Mouse (Mus musculus): ENCODE results near the gene Rpia.

The Rpia gene

DNA sequence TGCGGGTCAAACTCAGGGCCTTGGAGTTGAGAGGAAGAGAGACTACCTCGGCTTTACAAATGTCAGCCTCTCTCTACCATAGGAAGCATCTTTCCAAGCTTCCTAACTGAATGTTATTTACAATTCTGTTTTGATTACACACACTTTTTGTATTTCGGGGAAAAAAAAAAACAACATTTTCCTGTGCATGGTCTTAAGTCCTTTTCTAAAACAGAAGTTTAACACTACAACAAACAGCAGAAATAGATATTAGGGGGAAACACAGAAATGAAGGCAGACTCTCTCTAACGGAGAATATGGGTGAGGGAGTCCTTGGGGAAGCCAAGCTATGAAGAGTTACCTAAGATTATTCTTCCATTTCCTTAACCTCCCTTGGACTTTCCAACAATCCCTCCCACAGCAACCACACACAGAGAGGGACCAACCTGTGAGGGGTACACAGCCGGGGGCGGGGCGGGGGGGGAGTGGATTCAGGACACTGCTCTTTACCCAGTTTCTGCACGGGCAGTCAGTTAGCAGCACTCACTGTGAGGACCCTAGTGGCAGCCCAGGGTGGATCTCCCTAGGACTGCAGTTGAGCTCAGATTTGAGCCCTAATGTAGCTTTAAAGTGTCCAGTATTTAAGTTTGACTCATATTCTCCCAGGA lies 40.7 kb downstream of the Rpia start:
- in situ Hi-C loops (cut with MboI, MseI): no loop called here

DNA sequence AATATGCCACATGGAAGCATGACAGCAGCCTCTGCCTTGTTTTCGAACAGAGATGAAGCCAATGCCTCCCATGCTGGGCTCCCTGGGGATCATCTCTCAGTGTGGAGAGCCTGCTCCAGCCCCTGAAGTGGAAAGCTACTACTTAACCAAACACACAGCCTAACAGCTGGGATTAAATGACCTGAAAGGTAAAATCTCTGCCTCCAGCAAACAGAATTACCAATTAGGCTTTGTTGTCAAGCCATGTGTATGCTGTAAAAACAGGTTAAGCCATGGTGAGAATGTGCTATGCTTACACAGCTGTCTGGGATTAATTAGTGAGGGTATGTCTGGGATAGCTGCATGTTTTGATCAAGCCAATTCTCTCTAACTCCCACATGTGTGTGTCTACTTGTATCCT lies 42.3 kb downstream of the Rpia start:
- in situ Hi-C loops (cut with MboI, MseI): no loop called here

DNA sequence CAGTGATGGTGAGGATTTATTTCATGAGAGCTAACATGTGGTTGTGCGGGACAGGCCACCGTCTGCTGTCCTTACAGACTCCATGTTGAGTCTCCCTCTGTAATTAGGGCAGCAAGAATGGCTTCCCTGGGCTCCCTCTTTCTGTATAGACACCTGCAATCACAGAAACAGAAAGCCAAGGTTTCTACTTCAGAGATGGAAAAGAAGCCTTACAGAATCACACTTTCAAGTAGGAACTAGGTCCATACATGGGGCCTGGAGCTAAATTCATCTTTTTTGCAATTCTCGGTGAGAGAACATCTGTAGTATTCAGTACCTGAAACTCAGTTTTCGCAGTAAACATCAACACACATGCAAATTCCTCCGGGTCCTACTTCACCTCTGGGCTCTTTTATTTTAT lies 44.3 kb downstream of the Rpia start:
- in situ Hi-C loops (cut with MboI, MseI): no loop called here

DNA sequence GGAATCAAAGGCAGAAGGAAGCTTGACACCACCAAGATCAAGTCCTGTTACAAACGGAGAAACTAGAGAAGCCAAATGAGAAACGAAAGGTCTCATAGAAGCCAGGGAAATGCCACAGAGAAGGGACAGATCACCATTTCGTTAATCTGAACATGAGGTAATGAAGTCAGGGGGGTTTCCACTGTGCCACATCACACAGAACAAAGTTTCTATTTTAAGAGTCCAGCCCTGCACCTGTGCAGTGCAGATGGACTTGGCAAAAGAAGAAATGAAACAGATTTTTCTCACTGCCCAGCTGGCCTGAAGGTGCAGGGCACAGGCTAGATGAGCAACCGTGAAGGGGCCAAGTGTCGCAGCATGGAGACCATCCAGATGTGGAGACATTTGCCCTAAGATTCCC lies 48.1 kb downstream of the Rpia start:
- in situ Hi-C loops (cut with MboI, MseI): no loop called here

DNA sequence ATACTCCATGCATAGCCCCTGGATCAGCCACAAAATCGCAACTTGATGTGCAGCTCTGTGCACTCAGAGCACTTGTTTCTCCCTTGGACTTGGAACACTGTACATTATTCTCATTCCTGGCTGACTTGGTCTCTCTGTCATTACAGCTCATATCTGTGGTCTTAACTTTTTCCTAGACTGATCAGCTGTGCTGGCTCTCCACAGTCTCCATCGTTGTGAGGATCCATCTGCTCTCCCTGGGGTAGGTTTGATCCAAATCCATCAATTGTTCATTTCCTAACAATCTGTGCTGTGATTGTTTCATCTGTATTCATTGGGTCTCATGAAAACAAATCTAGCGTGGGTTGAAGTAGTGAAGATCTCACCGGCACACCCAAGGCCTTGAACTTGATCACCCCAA lies 49.2 kb downstream of the Rpia start:
- in situ Hi-C loops (cut with MboI, MseI): no loop called here

DNA sequence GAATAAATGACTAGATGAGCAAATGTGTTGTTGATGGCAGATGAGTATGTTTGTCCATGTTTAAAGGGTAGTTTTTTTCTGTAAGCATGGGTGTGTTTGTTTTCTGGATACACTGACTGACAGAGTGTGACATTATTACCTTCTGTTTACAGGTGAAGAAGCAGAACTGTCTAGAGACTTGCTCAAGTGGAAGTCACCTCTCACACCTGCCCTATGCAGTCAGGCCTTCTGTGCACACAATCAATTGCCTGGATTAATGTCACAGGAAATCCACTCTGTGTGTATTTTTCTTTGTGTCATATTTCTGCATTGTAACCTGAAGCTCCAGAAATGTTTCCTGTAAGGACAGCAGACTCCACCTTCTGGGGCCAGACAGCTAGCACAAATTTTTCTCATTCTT lies 51.5 kb downstream of the Rpia start:
- in situ Hi-C loops (cut with MboI, MseI): no loop called here

DNA sequence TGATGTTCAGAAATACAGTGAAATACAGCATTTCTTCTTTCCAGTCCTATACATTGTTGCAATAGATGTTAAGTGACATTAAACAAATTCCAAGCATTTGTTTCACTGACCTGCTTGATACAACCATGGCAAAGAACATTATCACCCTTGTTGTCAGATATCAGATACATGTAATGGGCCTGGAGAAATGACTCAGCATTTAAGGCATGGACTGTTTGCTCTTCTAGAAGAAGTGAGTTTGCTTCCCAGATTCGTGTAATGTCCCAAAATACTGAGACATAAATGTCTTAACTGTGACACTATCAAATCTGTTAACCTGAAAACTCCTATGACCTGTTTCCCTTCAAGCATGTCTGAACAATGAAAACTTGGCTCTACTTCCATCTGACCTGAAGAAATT lies 52.6 kb downstream of the Rpia start:
- in situ Hi-C loops (cut with MboI, MseI): no loop called here

DNA sequence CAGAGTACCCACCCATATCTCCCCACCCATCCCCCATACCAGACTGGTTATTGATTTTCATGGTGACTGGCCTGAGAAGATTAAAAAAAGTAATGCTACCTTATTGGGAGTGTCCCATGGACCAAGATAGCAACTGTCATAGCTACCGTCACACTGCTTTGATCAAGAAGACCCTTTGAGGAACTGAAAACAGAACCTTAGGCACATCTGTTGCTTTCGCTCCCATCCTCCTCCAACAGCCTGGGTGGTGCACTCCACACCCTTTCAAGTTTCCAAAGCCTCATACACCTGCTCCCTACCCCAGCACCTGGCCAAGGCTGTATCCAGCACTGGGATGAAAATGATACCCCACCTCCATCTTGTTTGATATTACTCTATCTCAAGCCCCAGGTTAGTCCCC lies 56.5 kb downstream of the Rpia start:
- in situ Hi-C loops (cut with MboI, MseI): no loop called here

DNA sequence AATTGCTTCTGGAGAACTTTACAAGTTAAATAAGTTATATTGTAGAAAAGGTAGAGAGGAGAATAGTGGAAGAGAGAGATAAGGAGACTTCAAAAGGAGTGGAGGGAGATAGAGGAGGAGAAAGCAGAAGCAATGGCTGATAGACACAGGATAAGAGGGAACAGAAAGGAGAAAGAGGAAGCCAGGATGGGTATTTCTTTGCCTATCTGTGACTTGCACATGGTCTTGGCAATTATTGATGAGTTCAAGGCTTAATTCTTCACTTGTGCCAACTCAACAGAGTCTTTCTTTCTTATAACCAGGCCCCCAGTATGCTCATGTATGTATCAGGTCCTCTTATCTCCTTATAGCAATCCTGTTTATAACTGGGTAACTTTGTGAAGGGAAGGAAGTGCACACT lies 61.2 kb downstream of the Rpia start:
- in situ Hi-C loops (cut with MboI, MseI): no loop called here

DNA sequence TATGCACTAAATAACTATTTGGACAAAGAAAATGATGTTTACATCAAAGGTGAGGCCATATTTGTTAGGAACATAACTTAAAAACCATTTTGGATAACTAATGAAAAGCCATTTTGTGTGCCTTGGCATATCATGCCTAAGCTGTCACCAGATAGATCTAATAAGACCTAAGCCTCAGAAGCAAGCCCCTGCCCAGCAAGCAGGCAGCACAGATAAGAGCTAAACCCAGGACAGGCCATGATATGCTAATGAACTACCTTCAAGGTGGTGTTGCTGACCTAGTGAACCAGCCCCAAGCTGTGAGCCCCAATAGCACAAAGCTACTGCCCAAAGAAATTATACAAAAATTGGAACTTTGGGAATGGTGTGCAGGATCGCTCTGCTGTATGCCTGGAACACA lies 62.9 kb downstream of the Rpia start:
- in situ Hi-C loops (cut with MboI, MseI): no loop called here

DNA sequence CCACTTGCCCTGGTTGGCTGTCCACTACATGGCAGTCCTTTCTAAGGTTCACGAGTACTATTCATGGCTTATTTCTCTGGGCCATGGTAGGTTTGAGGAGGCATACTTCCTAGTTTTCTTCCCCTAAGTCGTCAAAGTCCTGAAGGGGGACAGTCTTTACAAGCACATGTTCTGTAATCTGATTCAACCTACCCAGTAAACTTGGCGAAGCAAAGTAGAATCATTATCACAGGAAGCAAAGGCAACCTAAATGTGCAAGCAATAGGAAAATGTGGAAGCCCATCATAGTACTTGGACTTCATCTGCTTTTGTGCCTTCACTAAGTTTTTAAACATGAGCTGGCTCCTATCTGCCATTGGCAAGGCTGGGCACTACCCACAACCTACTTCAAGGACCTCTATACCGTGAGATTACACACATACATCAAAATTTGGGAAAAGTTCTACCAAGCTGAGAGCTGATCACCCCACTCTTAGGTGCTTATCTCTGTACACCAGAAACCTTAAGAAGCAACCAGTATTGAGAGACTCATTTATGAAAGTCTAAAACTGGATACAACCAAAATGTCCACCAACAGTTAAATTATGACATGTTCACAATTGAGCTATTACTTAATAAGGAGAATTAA lies 64.8 kb downstream of the Rpia start:
- in situ Hi-C loops (cut with MboI, MseI): no loop called here

DNA sequence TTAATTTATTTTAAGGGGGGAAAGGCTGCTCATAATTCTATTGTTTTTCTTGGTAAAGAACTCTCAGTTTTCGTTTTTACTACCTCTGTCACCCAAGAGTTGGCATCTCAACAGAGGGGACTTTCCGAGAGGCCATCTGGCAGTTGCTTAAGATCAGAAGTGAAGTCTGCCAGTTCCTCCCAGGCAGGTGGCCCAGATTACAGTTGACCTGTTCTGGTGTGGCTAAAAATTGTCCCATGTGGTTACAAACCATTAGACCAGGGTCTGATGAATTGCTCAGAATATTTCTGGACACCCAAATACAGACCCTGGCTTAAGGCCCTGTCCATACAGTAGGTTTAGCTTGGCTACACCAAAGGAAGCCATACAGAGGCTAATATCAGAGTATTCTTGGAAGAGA lies 66.4 kb downstream of the Rpia start:
- in situ Hi-C loops (cut with MboI, MseI): no loop called here

DNA sequence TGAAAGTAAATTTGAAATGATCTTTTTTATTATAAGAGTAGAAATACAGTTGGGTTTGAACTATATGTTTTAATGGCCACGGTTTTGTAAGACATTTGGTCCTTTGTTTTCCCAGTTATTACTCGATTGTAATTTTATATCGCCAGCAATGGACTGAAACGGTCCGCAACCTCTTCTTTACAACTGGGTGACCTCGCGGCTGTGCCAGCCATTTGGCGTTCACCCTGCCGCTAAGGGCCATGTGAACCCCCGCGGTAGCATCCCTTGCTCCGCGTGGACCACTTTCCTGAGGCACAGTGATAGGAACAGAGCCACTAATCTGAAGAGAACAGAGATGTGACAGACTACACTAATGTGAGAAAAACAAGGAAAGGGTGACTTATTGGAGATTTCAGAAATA lies 67.3 kb downstream of the Rpia start:
- in situ Hi-C loops (cut with MboI, MseI): no loop called here

DNA sequence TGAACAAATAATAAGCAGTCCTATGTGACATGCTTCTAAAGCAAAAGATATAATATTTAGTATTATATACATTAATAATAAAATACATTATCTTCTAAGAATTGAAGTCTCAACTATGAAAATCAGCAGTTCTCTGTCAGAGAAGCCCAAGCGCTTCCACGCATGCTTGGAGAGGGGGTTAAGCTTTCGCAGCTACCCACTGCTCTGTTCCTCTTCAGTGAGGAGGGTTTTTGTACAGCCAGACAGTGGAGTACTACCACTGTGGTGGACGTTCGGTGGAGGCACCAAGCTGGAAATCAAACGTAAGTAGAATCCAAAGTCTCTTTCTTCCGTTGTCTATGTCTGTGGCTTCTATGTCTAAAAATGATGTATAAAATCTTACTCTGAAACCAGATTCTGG lies 69.7 kb downstream of the Rpia start:
- in situ Hi-C loops (cut with MboI, MseI): no loop called here

DNA sequence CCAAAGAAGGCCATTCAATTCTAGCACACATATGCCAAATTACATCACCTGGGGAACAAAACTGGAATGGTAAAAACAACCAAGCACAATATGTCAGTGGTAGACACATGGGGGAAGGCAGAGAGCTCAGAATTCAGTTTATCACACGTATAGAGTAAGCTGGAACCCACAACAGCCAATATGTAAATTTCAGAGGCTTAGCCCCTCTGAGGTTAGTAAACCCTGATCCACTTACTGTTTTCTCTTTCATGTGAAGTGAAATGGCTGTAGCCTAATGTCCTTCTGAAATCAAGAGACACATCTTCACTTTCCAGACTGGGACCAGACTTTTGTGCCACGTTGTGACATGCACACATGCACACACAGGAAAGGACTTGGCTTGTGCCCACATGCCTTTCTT lies 73.3 kb downstream of the Rpia start:
- in situ Hi-C loops (cut with MboI, MseI): loop anchor here (5.0 kb wide), 1 partner anchor 49 kb away; no protein-coding TSS in a partner anchor

DNA sequence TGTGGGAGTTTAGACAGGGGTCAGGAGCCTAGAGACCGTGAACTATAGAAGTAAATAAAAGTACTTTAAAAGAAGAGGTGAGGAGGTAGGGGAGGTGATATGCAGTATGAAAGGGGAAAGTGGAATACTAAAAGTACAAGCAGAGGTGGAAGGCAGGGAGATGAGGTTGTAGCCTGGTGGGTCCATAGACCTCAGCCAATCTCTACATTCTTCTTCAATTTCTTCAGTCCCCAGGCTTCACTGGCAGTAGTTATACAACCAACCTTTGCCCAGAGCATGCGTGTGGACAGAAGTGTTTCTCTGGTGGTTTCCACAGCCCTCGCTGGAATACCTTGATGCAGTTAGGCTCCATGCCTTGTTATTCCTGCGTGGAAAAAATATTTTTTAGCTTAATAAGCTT lies 73.9 kb downstream of the Rpia start:
- in situ Hi-C loops (cut with MboI, MseI): loop anchor here (5.0 kb wide), 1 partner anchor 49 kb away; no protein-coding TSS in a partner anchor

DNA sequence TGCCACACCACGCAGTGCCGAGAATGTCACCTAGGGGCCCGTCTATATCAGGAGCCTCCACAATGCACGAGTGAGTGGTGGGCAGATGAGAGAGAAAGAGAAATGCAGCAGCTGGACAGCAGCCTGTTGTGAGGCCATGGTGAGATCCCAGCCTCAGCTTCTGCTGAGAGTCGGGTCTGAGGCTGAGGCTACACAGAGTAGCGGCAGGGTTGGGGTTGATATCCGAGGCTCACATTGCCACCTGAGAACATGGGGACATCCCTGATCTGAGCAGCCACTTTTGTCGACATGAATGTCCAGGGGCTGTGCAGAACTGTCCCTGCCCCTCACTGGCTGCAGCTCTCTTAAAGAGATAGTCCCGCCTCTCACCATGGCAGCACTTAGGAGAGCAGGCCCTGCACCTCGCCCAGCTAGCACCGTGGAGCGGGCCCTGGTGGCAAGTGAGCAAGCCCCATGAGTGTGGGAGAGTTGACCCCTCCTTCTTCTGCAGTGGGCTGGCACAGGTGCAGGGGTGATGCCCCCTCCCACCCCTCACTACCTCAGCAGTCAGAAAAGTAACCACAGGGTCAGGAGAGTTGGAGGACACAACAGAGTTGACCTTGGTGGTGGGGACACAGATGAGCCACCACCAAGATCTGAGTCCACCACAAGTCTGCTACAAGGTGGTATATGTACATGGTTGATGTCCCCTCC lies 75.2 kb downstream of the Rpia start:
- in situ Hi-C loops (cut with MboI, MseI): loop anchor here (5.0 kb wide), 1 partner anchor 50 kb away; no protein-coding TSS in a partner anchor

Measured in regulatory T cell (primary cell).